Mouse (Mus musculus) heart, embryonic 16.5 days (tissue): ENCODE results near the gene Gm42372. TPM values are rescaled to one million over a fixed set of nuclear protein-coding genes. Genes with fewer than 3 reads are reported as not detected.

ENCODE experiments used
- ATAC-seq: fragments of 200-750 bp; cut with Nextera tagmentation; replicated peaks from 2 replicates; pipeline ENCODE4 v1.8.0; 2017; ENCODE audit warnings: moderate number of reproducible peaks; ENCODE audit not compliant: insufficient read depth, low FRiP score; ENCODE audit errors: extremely low read depth
- H3K27ac ChIP-seq: fragments of 300-500 bp; sonication (generic); 2 replicates; pipeline ENCODE4 v1.5.1; 2014; ENCODE audit warnings: mild to moderate bottlenecking, low read length, control low read depth, moderate library complexity
- H3K27me3 ChIP-seq: fragments of 300-500 bp; sonication (generic); 2 replicates; pipeline ENCODE4 v1.6.1; 2014; ENCODE audit warnings: low read length, mixed read lengths; ENCODE audit not compliant: control insufficient read depth, insufficient read depth
- H3K36me3 ChIP-seq: fragments of 300-500 bp; sonication (generic); 2 replicates; pipeline ENCODE4 v1.6.1; 2014; ENCODE audit not compliant: control insufficient read depth, insufficient read depth
- H3K4me1 ChIP-seq: fragments of 300-500 bp; sonication (generic); 2 replicates; pipeline ENCODE4 v1.6.1; 2014; ENCODE audit warnings: low read length, mixed read lengths; ENCODE audit not compliant: control insufficient read depth, insufficient read depth
- H3K4me2 ChIP-seq: fragments of 300-500 bp; sonication (generic); 2 replicates; pipeline ENCODE4 v1.6.1; 2014; ENCODE audit warnings: low read depth, mild to moderate bottlenecking, control low read depth, low read length
- H3K4me3 ChIP-seq: fragments of 300-500 bp; sonication (generic); 2 replicates; pipeline ENCODE4 v1.5.1; 2014; ENCODE audit warnings: mild to moderate bottlenecking, control low read depth, low read length
- H3K9ac ChIP-seq: fragments of 300-500 bp; sonication (generic); 2 replicates; pipeline ENCODE4 v1.6.1; 2014; ENCODE audit warnings: low read length, control low read depth
- H3K9me3 ChIP-seq: fragments of 300-500 bp; sonication (generic); replicated peaks from 2 replicates; pipeline ENCODE4 v1.6.1; 2016; ENCODE audit warnings: low read length; ENCODE audit not compliant: control insufficient read depth
- WGBS: fragments of 180-500 bp; shearing (Covaris S2); extraction: QIAGEN DNeasy Blood & Tissue Kit; methylation state at CpG from one replicate; pipeline ENCODE4 v1.1.7; 2014; 5-methylcytosine and 5-hydroxymethylcytosine counted together
- polyA plus RNA-seq: library from polyadenylated mRNA; unstranded; fragments of >200 nt; fragmentation: Nextera tagmentation; extraction: Ambion mirVana; gene quantifications from 2 replicates; pipeline ENCODE4 v1.2.1, GENCODE M21; 2015

The Gm42372 gene
- polyA plus RNA-seq, 1 experiment from 2014 or later: 0.09 TPM

- H3K4me3 ChIP-seq: peak overlapping the region; percentile 43
- H3K27ac ChIP-seq: peak overlapping the region; percentile 92
- H3K4me2 ChIP-seq: peak overlapping the region; percentile 64
- no peaks in the 10 kb centered on the region for H3K27me3 ChIP-seq
- H3K9me3 ChIP-seq: no peaks in the 10 kb centered on the region
- peak; percentile 62 for ATAC-seq
- WGBS: 2% methylated on average over 12 of the region's 12 CpGs
- H3K9ac ChIP-seq: peak overlapping the region; percentile 68
- peaks cover 22% of the 10 kb centered on the region for H3K4me1 ChIP-seq
- no peaks in the 10 kb centered on the region for H3K36me3 ChIP-seq
Observed at GRCm38 (mm10) chr7:16980348-16980747, 2.5 kb upstream of the Gm42372 start.

GRCm38 (mm10) chr7:16987541-16988149 lies 4.8 kb downstream of the Gm42372 start:
- no peaks in the 10 kb centered on the region for H3K27me3 ChIP-seq
- no peak overlapping the region for H3K9ac ChIP-seq
- no peaks in the 10 kb centered on the region for H3K9me3 ChIP-seq
- peak overlapping the region; percentile 17; the same call in 1 of the 2 replicates for H3K27ac ChIP-seq
- 34% methylated on average over 7 of the region's 7 CpGs for WGBS
- no peaks in the 10 kb centered on the region for H3K36me3 ChIP-seq
- no peak for ATAC-seq
- peaks cover 41% of the 10 kb centered on the region for H3K4me1 ChIP-seq
- no peak overlapping the region for H3K4me2 ChIP-seq
- no peak overlapping the region for H3K4me3 ChIP-seq

- Histone ChIP-seq H3K9me3 (no peaks in the 10 kb centered on the region), H3K27ac (peak overlapping the region; percentile 12; the same call in 1 of the 2 replicates), H3K9ac (no peak overlapping the region), H3K27me3 (no peaks in the 10 kb centered on the region), H3K36me3 (no peaks in the 10 kb centered on the region), H3K4me1 (peaks cover 39% of the 10 kb centered on the region), H3K4me3 (no peak overlapping the region), H3K4me2 (no peak overlapping the region)
- no peak for ATAC-seq
- WGBS: 49% methylated on average over 3 of the region's 3 CpGs
Observed at GRCm38 (mm10) chr7:16988405-16988804, 5.5 kb downstream of the Gm42372 start.

GRCm38 (mm10) chr7:16990006-16990744 lies 7.3 kb downstream of the Gm42372 start:
- no peaks in the 10 kb centered on the region for H3K9me3 ChIP-seq
- peaks cover 44% of the 10 kb centered on the region for H3K4me1 ChIP-seq
- peak overlapping the region; percentile 6; the same call in 1 of the 2 replicates for H3K4me2 ChIP-seq
- no peak overlapping the region for H3K4me3 ChIP-seq
- 32% methylated on average over 15 of the region's 15 CpGs for WGBS
- no peaks in the 10 kb centered on the region for H3K27me3 ChIP-seq
- no peaks in the 10 kb centered on the region for H3K36me3 ChIP-seq
- peak overlapping the region; percentile 72 for H3K27ac ChIP-seq
- no peak for ATAC-seq
- peak overlapping the region; percentile 28; the same call in 1 of the 2 replicates for H3K9ac ChIP-seq

GRCm38 (mm10) chr7:16991681-16992450 lies 9.0 kb downstream of the Gm42372 start:
- Histone ChIP-seq H3K36me3 (no peaks in the 10 kb centered on the region), H3K4me3 (no peak overlapping the region), H3K4me2 (peak overlapping the region; percentile 37; the same call in 1 of the 2 replicates), H3K9ac (peak overlapping the region; percentile 46), H3K9me3 (no peaks in the 10 kb centered on the region), H3K4me1 (peaks cover 58% of the 10 kb centered on the region), H3K27me3 (no peaks in the 10 kb centered on the region), H3K27ac (peak overlapping the region; percentile 89)
- ATAC-seq: peak; percentile 28; the same call in 1 of the 2 replicates
- 51% methylated on average over 18 of the region's 18 CpGs for WGBS

- Histone ChIP-seq H3K4me3 (peak within 1 kb of the TSS; percentile 78), H3K27me3 (no peaks in the 10 kb centered on the region), H3K36me3 (peaks cover 3% of the 10 kb centered on the region), H3K4me1 (peaks cover 62% of the 10 kb centered on the region), H3K27ac (peak within 1 kb of the TSS; percentile 94), H3K4me2 (peak within 1 kb of the TSS; percentile 90), H3K9ac (peak within 1 kb of the TSS; percentile 46), H3K9me3 (no peaks in the 10 kb centered on the region)
- ATAC-seq: no peak
- WGBS: 92% methylated on average over 5 of the region's 5 CpGs
Observed at GRCm38 (mm10) chr7:16992451-16992807, 9.5 kb downstream of the Gm42372 start, which contains the start of gene Ccdc8. Ccdc8 (plus strand) TSS chr7:16992708.

- ATAC-seq: peak; percentile 94
- Histone ChIP-seq H3K27me3 (no peaks in the 10 kb centered on the region), H3K9ac (peak overlapping the region; percentile 87), H3K36me3 (peaks cover 16% of the 10 kb centered on the region), H3K4me3 (peak overlapping the region; percentile 78), H3K27ac (peak overlapping the region; percentile 94), H3K4me1 (peaks cover 60% of the 10 kb centered on the region), H3K4me2 (peak overlapping the region; percentile 90), H3K9me3 (no peaks in the 10 kb centered on the region)
- WGBS: under 1% methylated on average over 27 of the region's 27 CpGs
Observed at GRCm38 (mm10) chr7:16993651-16994399, 10.9 kb downstream of the Gm42372 start.

GRCm38 (mm10) chr7:16994400-16994799 lies 11.5 kb downstream of the Gm42372 start:
- H3K27ac ChIP-seq: peak overlapping the region; percentile 94
- H3K4me1 ChIP-seq: peaks cover 66% of the 10 kb centered on the region
- H3K9me3 ChIP-seq: no peaks in the 10 kb centered on the region
- peak overlapping the region; percentile 90 for H3K4me2 ChIP-seq
- H3K9ac ChIP-seq: peak overlapping the region; percentile 87
- 4% methylated on average over 20 of the region's 20 CpGs for WGBS
- H3K4me3 ChIP-seq: peak overlapping the region; percentile 78
- H3K27me3 ChIP-seq: no peaks in the 10 kb centered on the region
- ATAC-seq: no peak
- H3K36me3 ChIP-seq: peaks cover 19% of the 10 kb centered on the region
